Mouse (Mus musculus) kidney, postnatal 25 days (tissue): ENCODE data around the gene Tulp3.
A peak's percentile ranks its signal among the peaks of the same experiment; 100 is the strongest.
"Not testable (repeated sequence)": the region's sequence is repeated elsewhere in the genome, so short reads cannot be mapped to it uniquely, and the experiment has no call there.

Experiments
- DNase-seq, 2 experiments: peaks; one replicate each; pipeline ENCODE4 v3.0.0; 2021; ENCODE audit warnings: mixed read lengths in 2 of 2

Tulp3 gene

GRCm38 (mm10) chr6:128355726-128356416 lies at the start of gene Tulp3:
Tulp3 (minus strand) TSS chr6:128355851.
- DNase-seq = peak; percentile 98 to 99

- no peak for DNase-seq
Measured at GRCm38 (mm10) chr6:128404708-128405107, 49.1 kb upstream of the Tulp3 start.

GRCm38 (mm10) chr6:128399421-128400185 lies 44.0 kb upstream of the Tulp3 start:
- peak; percentile 54 to 57 for DNase-seq

- no peak for DNase-seq
Measured at GRCm38 (mm10) chr6:128398996-128399395, 43.3 kb upstream of the Tulp3 start, which contains the start of gene Nrip2. Nrip2 (plus strand) TSS chr6:128399296.

- peak; percentile 72 to 85 for DNase-seq
Measured at GRCm38 (mm10) chr6:128397574-128398261, 42.1 kb upstream of the Tulp3 start.

GRCm38 (mm10) chr6:128390683-128391082 lies 35.0 kb upstream of the Tulp3 start:
- DNase-seq = no peak

GRCm38 (mm10) chr6:128389185-128389584 lies 33.5 kb upstream of the Tulp3 start:
- DNase-seq = no peak

- no peak for DNase-seq
Measured at GRCm38 (mm10) chr6:128385026-128385425, 29.4 kb upstream of the Tulp3 start.

GRCm38 (mm10) chr6:128383752-128384151 lies 28.1 kb upstream of the Tulp3 start:
- no peak for DNase-seq

GRCm38 (mm10) chr6:128381254-128381653 lies 25.6 kb upstream of the Tulp3 start:
- DNase-seq = no peak

GRCm38 (mm10) chr6:128380594-128381167 lies 25.0 kb upstream of the Tulp3 start:
- DNase-seq = not testable (repeated sequence)

- no peak for DNase-seq
Measured at GRCm38 (mm10) chr6:128379636-128380035, 24.0 kb upstream of the Tulp3 start.

- no peak for DNase-seq
Measured at GRCm38 (mm10) chr6:128376371-128377085, 20.9 kb upstream of the Tulp3 start.

GRCm38 (mm10) chr6:128375192-128375591 lies 19.5 kb upstream of the Tulp3 start, which contains the start of the genes Tex52 and Gm44596:
Tex52 (plus strand) TSS chr6:128375456.
Gm44596 (plus strand) TSS chr6:128375503.
- DNase-seq = peak; percentile 33 to 56

GRCm38 (mm10) chr6:128370040-128370439 lies 14.4 kb upstream of the Tulp3 start:
- no peak for DNase-seq

- DNase-seq = no peak
Measured at GRCm38 (mm10) chr6:128366466-128366865, 10.8 kb upstream of the Tulp3 start.

- no peak for DNase-seq
Measured at GRCm38 (mm10) chr6:128364721-128365120, 9.1 kb upstream of the Tulp3 start.

GRCm38 (mm10) chr6:128363007-128363825 lies 7.6 kb upstream of the Tulp3 start:
- no peak for DNase-seq

- peak; percentile 88 to 94 for DNase-seq
Measured at GRCm38 (mm10) chr6:128362381-128363006, 6.8 kb upstream of the Tulp3 start, which contains the start of the genes Rhno1 and Foxm1. Rhno1 (minus strand) TSS chr6:128362911. Foxm1 (plus strand) TSS chr6:128362967.

- DNase-seq = no peak
Measured at GRCm38 (mm10) chr6:128361901-128362300, 6.2 kb upstream of the Tulp3 start.

GRCm38 (mm10) chr6:128358999-128359398 lies 3.3 kb upstream of the Tulp3 start:
- DNase-seq = peak; percentile 62 to 76
